Mouse (Mus musculus): ENCODE results near the gene F11. TPM values are rescaled to one million over a fixed set of nuclear protein-coding genes. Genes with fewer than 3 reads are reported as not detected.

F11 gene
- polyA plus RNA-seq, 1 experiment from 2014 or later: not detected

- H3K9ac ChIP-seq (ENCODE audit: low read length): no peak overlapping the region
- no peak for ATAC-seq (replicated peaks; ENCODE audit: extremely low read depth, insufficient read depth, low FRiP score)
- H3K4me2 ChIP-seq (ENCODE audit: low read depth, low read length): no peak overlapping the region
- H3K4me3 ChIP-seq (ENCODE audit: low read length): no peak overlapping the region
- WGBS: 84% methylated on average over 6 of the region's 6 CpGs
- H3K27ac ChIP-seq (ENCODE audit: low read length): no peak overlapping the region
- no peaks in the 10 kb centered on the region; the same call in 1 of the 2 replicates for H3K27me3 ChIP-seq (ENCODE audit: control insufficient read depth, insufficient read depth, low read length)
- no peaks in the 10 kb centered on the region for H3K36me3 ChIP-seq (ENCODE audit: control insufficient read depth, insufficient read depth)
- H3K4me1 ChIP-seq (ENCODE audit: control insufficient read depth, insufficient read depth, low read length): no peaks in the 10 kb centered on the region
- H3K9me3 ChIP-seq (replicated peaks; ENCODE audit: control insufficient read depth, low read length): no peaks in the 10 kb centered on the region
These were observed 26.6 kb downstream of the F11 start for GRCm38 (mm10) chr8:45235228-45235627.

GRCm38 (mm10) chr8:45233256-45233655 lies 28.6 kb downstream of the F11 start:
- H3K9me3 ChIP-seq (replicated peaks; ENCODE audit: control insufficient read depth, low read length): no peaks in the 10 kb centered on the region
- H3K36me3 ChIP-seq (ENCODE audit: control insufficient read depth, insufficient read depth): no peaks in the 10 kb centered on the region
- H3K9ac ChIP-seq (ENCODE audit: low read length): no peak overlapping the region
- no peaks in the 10 kb centered on the region for H3K4me1 ChIP-seq (ENCODE audit: control insufficient read depth, insufficient read depth, low read length)
- H3K4me2 ChIP-seq (ENCODE audit: low read depth, low read length): no peak overlapping the region
- no peak for ATAC-seq (replicated peaks; ENCODE audit: extremely low read depth, insufficient read depth, low FRiP score)
- no peak overlapping the region for H3K4me3 ChIP-seq (ENCODE audit: low read length)
- no peaks in the 10 kb centered on the region; the same call in 1 of the 2 replicates for H3K27me3 ChIP-seq (ENCODE audit: control insufficient read depth, insufficient read depth, low read length)
- H3K27ac ChIP-seq (ENCODE audit: low read length): no peak overlapping the region
- WGBS: 61% methylated on average over 3 of the region's 3 CpGs

- Histone ChIP-seq H3K27me3 (ENCODE audit: control insufficient read depth, insufficient read depth, low read length) (no peaks in the 10 kb centered on the region), H3K36me3 (ENCODE audit: control insufficient read depth, insufficient read depth) (no peaks in the 10 kb centered on the region), H3K4me3 (ENCODE audit: low read length) (no peak overlapping the region), H3K27ac (ENCODE audit: low read length) (no peak overlapping the region), H3K4me1 (ENCODE audit: control insufficient read depth, insufficient read depth, low read length) (peaks cover 2% of the 10 kb centered on the region; the same call in 1 of the 2 replicates), H3K9me3 (replicated peaks; ENCODE audit: control insufficient read depth, low read length) (no peaks in the 10 kb centered on the region), H3K4me2 (ENCODE audit: low read depth, low read length) (no peak overlapping the region), H3K9ac (ENCODE audit: low read length) (no peak overlapping the region)
- 69% methylated on average over 6 of the region's 6 CpGs for WGBS
- ATAC-seq (replicated peaks; ENCODE audit: extremely low read depth, insufficient read depth, low FRiP score): no peak
These were observed 59.4 kb downstream of the F11 start for GRCm38 (mm10) chr8:45202476-45202875.

GRCm38 (mm10) chr8:45201605-45202004 lies 60.2 kb downstream of the F11 start:
- Histone ChIP-seq H3K36me3 (ENCODE audit: control insufficient read depth, insufficient read depth) (no peaks in the 10 kb centered on the region), H3K4me1 (ENCODE audit: control insufficient read depth, insufficient read depth, low read length) (peaks cover 2% of the 10 kb centered on the region; the same call in 1 of the 2 replicates), H3K27me3 (ENCODE audit: control insufficient read depth, insufficient read depth, low read length) (no peaks in the 10 kb centered on the region), H3K27ac (ENCODE audit: low read length) (no peak overlapping the region), H3K4me2 (ENCODE audit: low read depth, low read length) (no peak overlapping the region), H3K9me3 (replicated peaks; ENCODE audit: control insufficient read depth, low read length) (no peaks in the 10 kb centered on the region), H3K9ac (ENCODE audit: low read length) (no peak overlapping the region), H3K4me3 (ENCODE audit: low read length) (no peak overlapping the region)
- no peak for ATAC-seq (replicated peaks; ENCODE audit: extremely low read depth, insufficient read depth, low FRiP score)
- WGBS: 58% methylated on average over 5 of the region's 5 CpGs

- no peak for ATAC-seq (replicated peaks; ENCODE audit: extremely low read depth, insufficient read depth, low FRiP score)
These were observed 64.5 kb downstream of the F11 start for GRCm38 (mm10) chr8:45197294-45197693.

GRCm38 (mm10) chr8:45195954-45196526 lies 65.8 kb downstream of the F11 start:
- H3K4me3 ChIP-seq (ENCODE audit: low read length): no peak overlapping the region
- H3K27me3 ChIP-seq (ENCODE audit: control insufficient read depth, insufficient read depth, low read length): no peaks in the 10 kb centered on the region
- no peaks in the 10 kb centered on the region for H3K4me1 ChIP-seq (ENCODE audit: control insufficient read depth, insufficient read depth, low read length)
- WGBS: 78% methylated on average over 8 of the region's 8 CpGs
- H3K36me3 ChIP-seq (ENCODE audit: control insufficient read depth, insufficient read depth): no peaks in the 10 kb centered on the region
- H3K9ac ChIP-seq (ENCODE audit: low read length): no peak overlapping the region
- no peak overlapping the region for H3K27ac ChIP-seq (ENCODE audit: low read length)
- no peaks in the 10 kb centered on the region for H3K9me3 ChIP-seq (replicated peaks; ENCODE audit: control insufficient read depth, low read length)
- H3K4me2 ChIP-seq (ENCODE audit: low read depth, low read length): no peak overlapping the region
- no peak for ATAC-seq (replicated peaks; ENCODE audit: extremely low read depth, insufficient read depth, low FRiP score)

More at GRCm38 (mm10) chr8:45197294-45197693, 64.5 kb downstream of the F11 start:
- no peaks in the 10 kb centered on the region for H3K27me3 ChIP-seq (ENCODE audit: control insufficient read depth, insufficient read depth, low read length)
- H3K4me3 ChIP-seq (ENCODE audit: low read length): no peak overlapping the region
- H3K36me3 ChIP-seq (ENCODE audit: control insufficient read depth, insufficient read depth): no peaks in the 10 kb centered on the region
- H3K27ac ChIP-seq (ENCODE audit: low read length): no peak overlapping the region
- H3K4me2 ChIP-seq (ENCODE audit: low read depth, low read length): no peak overlapping the region
- no peaks in the 10 kb centered on the region for H3K9me3 ChIP-seq (replicated peaks; ENCODE audit: control insufficient read depth, low read length)
- H3K9ac ChIP-seq (ENCODE audit: low read length): no peak overlapping the region
- 75% methylated on average over 5 of the region's 5 CpGs for WGBS
- peaks cover 2% of the 10 kb centered on the region; the same call in 1 of the 2 replicates for H3K4me1 ChIP-seq (ENCODE audit: control insufficient read depth, insufficient read depth, low read length)

Other genes starting within 250 kb of the F11 start
- not detected in 2 replicates for gene Mtnr1a, start 192.9 kb downstream of the F11 start, polyA plus RNA-seq (2015; fragmentation: Nextera tagmentation; extraction: Ambion mirVana)
- gene Klkb1, start 32.8 kb upstream of the F11 start, polyA plus RNA-seq (2015; fragmentation: Nextera tagmentation; extraction: Ambion mirVana): not detected in 2 replicates
- gene Gm45753, start 46.4 kb upstream of the F11 start, polyA plus RNA-seq (2015; fragmentation: Nextera tagmentation; extraction: Ambion mirVana): 0.11 TPM in 1 of 2 replicates, not detected in the other
- gene Cyp4v3, start 71.2 kb upstream of the F11 start, polyA plus RNA-seq (2015; fragmentation: Nextera tagmentation; extraction: Ambion mirVana): 0.81 and 1.1 TPM in 2 replicates
- 3.0 and 3.4 TPM in 2 replicates for gene Fam149a, start 120.3 kb upstream of the F11 start, polyA plus RNA-seq (2015; fragmentation: Nextera tagmentation; extraction: Ambion mirVana)
- gene Tlr3, start 149.0 kb upstream of the F11 start, polyA plus RNA-seq (2015; fragmentation: Nextera tagmentation; extraction: Ambion mirVana): 2.0 and 3.2 TPM in 2 replicates
- 316 and 349 TPM in 2 replicates for gene Sorbs2, start 245.8 kb upstream of the F11 start, polyA plus RNA-seq (2015; fragmentation: Nextera tagmentation; extraction: Ambion mirVana)

Data from heart, embryonic 16.5 days (tissue).